13 mouse cellular contexts compared by ENCODE assay signal in genomic region chr14:72116842-72117241, GRCm38 (mm10).
DNase-seq lines count a peak whose midpoint lies in the region; ATAC-seq lines count a peak whose summit lies in the region.
"Had no signal": no experiment of that assay in that cellular context is flagged by ENCODE, and none has a peak within 500 bp of the region (broad histone marks: within the 10 kb centered on the region; RNA-seq: fewer than 3 reads in every experiment).

No protein-coding gene starts in this region.

- no peaks in the 10 kb centered on the region for H3K9me3 ChIP-seq in heart, embryonic 10.5 days
- H3K9me3 ChIP-seq: limb, embryonic 10.5 days had no signal

- DNase-seq in heart, adult 8-10 months (ENCODE audit: low spot score), result peak; percentile 20
- no peak for DNase-seq in heart, embryonic 10.5 days (ENCODE audit: low spot score)
- peak; percentile 54 to 58 for DNase-seq in right cerebral cortex, postnatal 10 days (ENCODE audit: low spot score in 2 of 2)
- no peak for DNase-seq in right cerebral cortex, postnatal 25 days
- peak; percentile 15 to 16 for DNase-seq in frontal cortex, postnatal 10 days (ENCODE audit: low spot score in 2 of 2)
- peak; percentile 13 for DNase-seq in right cerebral cortex, postnatal 4 days
- DNase-seq in kidney, adult 18-20 months, result no peak
- DNase-seq: gastrocnemius, adult 2 months; lung, embryonic 14.5 days; thymus, postnatal 25 days had no signal

- ATAC-seq in erythroid progenitor cell, adult 5-6 weeks (replicated peaks; ENCODE audit: low FRiP score, poor library complexity, severe bottlenecking), result no peak

- no peaks in the 10 kb centered on the region for H3K27me3 ChIP-seq in heart, embryonic 10.5 days (ENCODE audit: insufficient read depth, poor library complexity, severe bottlenecking)

- H3K4me3 ChIP-seq in heart, embryonic 10.5 days, result no peak overlapping the region
- H3K4me3 ChIP-seq: gastrocnemius, adult 2 months; limb, embryonic 10.5 days; myocyte had no signal

- H3K4me1 ChIP-seq in heart, embryonic 10.5 days, result no peaks in the 10 kb centered on the region
- H3K4me1 ChIP-seq: limb, embryonic 10.5 days had no signal

- H3K36me3 ChIP-seq in heart, embryonic 10.5 days, result no peaks in the 10 kb centered on the region
- H3K36me3 ChIP-seq: limb, embryonic 10.5 days had no signal

- 74% methylated on average over 4 of the region's 4 CpGs for WGBS in heart, embryonic 10.5 days

- no peak overlapping the region for H3K27ac ChIP-seq in heart, embryonic 10.5 days
- H3K27ac ChIP-seq: gastrocnemius, adult 2 months; limb, embryonic 10.5 days had no signal

Comparison
In these comparisons a context has a peak if more than half of its experiments do, and no peak if none do; other contexts are left out.
1. DNase-seq: peak in heart, adult 8-10 months (single experiment), right cerebral cortex, postnatal 10 days (2 of 2), frontal cortex, postnatal 10 days (2 of 2) and right cerebral cortex, postnatal 4 days (single experiment); none in heart, embryonic 10.5 days (single experiment), right cerebral cortex, postnatal 25 days (single experiment) and kidney, adult 18-20 months (single experiment).